Mouse (Mus musculus) T-helper 17 cell (primary cell): ENCODE results near the gene Rtbdn.

Source experiments
- in situ Hi-C, 2 experiments: fragments of 300-600 bp; cut with MboI, MseI; formaldehyde crosslinking; loops; 1 replicate in 1 of 2; 2 replicates in 1 of 2; pipeline ENCODE4 v1.15.1; 2025; ENCODE audit warnings: high pct_unique_total_duplicates in 2 of 2

The Rtbdn gene

DNA sequence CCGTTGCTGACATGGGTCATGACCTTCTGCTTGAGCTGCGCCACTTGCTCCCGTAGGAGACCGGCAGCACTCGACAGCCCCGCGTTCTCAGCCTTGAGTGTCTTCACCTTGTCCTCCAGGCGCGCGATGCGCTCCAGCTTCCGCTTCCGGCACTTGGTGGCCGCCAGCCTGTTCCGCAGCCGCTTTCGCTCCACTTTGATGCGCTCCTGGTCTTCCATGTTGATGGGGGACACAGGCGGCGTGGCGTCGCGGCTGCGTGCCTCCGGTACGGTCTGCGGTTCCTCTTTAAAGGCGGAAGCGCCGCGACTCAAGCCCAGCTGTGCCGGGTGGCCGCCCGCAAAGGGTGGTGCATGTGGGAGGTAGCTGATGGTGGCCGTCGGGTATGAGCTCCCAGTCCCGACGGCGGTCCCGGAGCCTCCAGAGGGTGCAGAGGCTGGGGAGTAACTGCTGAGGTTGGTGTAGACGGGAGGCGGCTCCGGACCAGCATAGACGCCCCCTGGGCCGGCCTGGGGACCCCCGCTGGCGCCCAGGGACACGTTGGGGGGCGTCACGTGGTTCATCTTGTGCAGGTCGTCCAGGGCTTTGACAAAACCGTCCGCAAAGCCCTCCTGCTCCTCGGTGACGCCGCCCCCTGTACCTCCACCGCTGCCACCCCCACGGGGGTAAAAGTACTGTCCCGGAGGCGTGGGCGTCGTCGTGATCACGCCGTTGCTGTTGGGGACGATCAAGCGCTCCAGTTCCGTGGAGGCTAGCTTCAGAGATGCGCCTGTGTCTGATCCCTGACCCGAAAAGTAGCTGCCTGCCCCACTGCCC, 30.9 kb downstream of the Rtbdn start:
- in situ Hi-C loops, result loop anchor here (5.0 to 10.0 kb wide), 4 partner anchors 50 to 1727 kb away; partner anchors contain the start of genes Asna1 (in 1 of the 2), Ier2 (in 1 of the 2) and Trir (in 1 of the 2)

DNA sequence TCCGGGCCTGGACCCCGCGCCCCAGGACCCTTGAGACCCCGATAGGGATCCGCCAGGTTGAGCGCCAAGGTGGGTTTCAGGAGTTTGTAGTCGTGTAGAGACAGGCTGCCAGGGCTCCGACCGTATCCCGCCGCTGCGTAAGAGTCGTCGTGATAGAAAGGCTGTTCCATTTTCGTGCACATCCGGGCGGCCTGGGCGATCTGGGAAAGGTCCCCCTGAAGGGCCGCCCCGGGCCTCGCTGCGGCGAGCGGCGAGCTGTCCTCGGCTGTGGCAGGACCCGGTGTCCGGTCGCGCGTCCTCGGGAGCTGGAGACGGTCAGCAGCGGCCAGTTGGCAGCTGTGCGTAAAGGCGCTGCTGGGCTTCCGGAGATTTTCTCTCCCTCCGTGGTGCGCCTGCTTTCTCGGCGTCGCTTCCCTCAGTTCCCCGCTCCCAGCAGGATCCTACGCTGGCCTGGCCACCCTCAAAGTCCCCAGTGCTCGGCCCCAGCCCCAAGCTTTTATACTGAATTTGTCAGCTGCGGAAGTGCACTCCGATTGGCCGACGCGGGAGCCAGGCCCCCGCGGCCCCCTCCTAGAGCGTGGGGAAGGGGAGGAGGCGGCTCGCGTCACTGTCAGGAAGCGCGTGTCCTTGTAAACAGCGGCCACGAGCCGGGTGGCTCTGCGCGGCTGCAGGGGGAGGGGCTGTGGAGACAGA, 31.6 kb downstream of the Rtbdn start, which contains the start of gene Junb:
Gene Junb (minus strand): TSS at position 471 of the 693 bp plus-strand sequence.
- in situ Hi-C loops, result loop anchor here (5.0 to 10.0 kb wide), 4 partner anchors 49 to 1726 kb away; partner anchors contain the start of genes Asna1 (in 1 of the 2), Ier2 (in 1 of the 2) and Trir (in 1 of the 2)

DNA sequence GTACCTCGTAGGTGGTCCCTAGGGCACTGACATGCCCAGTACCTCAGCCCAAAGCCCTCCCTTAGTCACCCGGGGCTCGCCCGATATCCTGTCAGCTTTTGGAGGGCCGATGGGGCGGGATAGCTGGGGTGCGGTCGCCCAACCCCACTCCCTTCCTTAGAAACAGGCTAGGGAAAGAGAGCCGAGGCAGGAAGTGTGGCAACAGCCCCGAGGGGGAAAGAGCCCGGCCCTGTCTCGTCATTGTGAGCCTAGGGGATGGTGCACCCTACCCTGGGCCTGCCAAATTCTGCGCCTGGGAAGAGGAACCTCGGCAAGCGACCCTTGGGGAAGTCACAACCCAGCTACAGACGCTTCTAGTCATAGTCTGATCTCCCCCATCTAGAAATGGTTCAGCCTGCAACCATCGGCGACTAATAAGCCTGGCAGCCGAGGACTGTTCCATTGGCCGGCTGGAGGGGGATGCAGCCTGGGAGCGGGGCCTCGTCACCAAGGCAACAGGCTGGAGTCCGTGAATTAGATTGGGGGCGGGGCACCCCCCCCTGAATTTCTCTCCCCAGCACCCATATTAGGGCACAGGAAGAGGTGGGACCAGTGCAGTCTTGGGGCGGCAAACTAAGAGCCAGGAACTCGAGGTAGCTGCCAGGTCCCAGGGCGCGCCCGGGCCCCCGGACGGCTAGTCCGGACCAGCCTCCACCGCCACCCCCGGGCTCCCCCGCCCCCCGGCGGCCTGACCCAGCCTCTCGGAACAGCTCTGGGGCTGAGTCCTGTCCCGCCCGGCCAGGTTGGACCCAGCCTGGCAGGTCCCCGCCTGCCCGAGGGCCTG, 33.0 kb downstream of the Rtbdn start:
- in situ Hi-C loops, result loop anchor here (5.0 to 10.0 kb wide), 4 partner anchors 47 to 1725 kb away; partner anchors contain the start of genes Asna1 (in 1 of the 2), Ier2 (in 1 of the 2) and Trir (in 1 of the 2)

DNA sequence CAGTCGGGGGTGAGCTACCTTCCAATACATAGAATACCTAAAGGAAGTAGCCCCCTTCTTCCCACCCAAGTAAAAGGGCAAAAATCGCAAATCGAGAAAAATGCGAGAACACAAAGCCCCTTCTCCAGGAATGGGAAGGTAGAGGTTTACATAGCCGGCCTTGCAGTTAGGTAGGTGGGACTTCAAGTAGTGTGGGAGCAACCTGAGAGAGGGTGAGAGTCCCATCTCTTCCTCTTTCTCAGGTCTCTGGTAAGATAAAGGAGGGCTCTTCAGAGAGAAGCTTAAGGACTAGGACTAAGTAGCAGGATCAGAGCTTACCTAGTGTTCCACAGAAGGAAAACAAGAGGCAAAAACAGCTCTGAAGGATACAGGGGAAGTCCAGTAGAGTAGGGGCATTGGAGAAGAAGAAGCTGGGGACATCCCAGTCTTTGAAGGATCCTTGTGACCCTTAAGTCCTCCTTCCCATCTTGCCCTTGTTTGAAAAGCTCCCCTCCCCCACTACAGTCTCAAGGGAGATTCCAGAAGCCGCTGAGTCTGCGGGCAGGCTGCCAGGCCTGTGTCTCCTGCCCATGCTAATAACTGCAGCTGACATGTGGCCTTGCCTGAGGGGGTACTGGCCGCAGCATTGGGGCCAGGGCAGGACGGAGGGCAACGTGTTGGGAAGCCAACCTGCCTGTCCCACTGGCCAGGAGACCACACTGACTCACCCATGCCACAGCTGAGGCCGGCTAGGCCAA, 34.0 kb downstream of the Rtbdn start:
- in situ Hi-C loops, result no loop called here

DNA sequence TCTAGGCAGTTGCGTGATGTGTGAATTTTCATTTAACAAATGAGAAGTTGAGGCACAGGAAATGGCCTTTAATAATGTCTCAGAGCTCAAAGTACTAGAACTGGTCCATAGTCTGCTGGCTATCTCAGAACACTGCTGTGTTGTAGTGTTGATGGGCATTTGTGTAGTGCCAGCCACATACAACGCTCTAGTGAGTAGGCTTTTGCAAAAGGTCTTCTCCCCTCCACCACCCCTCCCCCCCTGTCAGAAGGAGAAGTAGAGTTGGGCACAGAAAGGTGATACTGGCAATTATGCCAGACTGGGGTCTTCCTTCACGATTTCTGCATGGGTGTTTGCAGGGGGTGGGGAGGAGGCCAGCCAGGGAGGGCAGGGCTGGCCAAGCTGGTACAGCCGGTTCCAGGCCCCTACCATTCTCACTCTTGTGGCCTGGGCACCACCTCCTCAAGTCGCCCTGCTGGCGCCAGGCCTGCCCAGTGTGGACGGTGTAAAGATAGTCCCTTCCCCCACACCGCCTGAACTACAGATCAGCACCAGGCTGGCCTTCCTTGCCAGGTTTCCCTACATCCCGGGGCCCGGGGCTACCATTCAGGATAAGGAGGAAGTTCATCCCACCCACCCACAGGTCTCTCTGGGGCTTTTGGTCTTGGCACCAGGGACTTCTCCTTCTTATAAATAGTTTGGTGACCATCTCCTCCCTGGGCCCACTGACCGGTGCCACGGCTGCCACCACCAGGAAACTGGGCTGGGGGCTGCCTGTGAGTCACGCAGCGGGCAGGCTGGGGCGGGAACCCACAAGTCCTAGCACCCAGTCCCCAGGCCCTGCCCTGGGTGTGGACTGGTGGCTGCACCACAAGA, 35.1 kb downstream of the Rtbdn start:
- in situ Hi-C loops, result no loop called here

DNA sequence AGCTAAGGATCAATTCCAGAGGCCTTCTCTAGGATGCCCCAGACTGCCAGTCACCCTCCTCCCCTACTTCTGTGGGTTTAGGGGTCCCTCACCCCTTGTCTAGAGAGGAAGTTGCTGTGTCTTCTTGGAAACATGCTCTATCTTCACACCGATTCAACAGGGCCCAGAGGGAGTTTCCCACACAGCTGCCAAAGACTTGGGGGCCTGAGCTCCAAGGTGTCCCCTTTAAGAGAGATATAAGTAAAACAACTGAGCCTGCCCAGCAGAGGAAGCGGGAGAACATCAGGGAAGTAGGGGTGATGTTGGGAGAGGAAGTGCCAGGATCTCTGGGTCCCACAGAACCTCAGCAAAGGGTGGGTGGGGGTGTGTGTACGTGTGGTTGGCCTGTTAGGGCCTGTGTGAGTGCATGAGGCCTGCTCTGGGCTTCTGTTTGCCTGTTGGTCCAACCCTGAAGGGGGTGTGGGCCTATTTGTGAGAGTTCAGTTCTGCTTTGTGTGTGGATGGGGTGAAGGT, 35.8 kb downstream of the Rtbdn start:
- in situ Hi-C loops, result no loop called here

GRCm38 (mm10) chr8:84984294-84985048, 37.7 kb downstream of the Rtbdn start:
- in situ Hi-C loops, result no loop called here

GRCm38 (mm10) chr8:84985049-84985683, 38.4 kb downstream of the Rtbdn start:
- in situ Hi-C loops, result no loop called here

GRCm38 (mm10) chr8:84985684-84986378, 39.0 kb downstream of the Rtbdn start:
- in situ Hi-C loops, result no loop called here

GRCm38 (mm10) chr8:84986379-84986945, 39.7 kb downstream of the Rtbdn start:
- in situ Hi-C loops, result no loop called here

DNA sequence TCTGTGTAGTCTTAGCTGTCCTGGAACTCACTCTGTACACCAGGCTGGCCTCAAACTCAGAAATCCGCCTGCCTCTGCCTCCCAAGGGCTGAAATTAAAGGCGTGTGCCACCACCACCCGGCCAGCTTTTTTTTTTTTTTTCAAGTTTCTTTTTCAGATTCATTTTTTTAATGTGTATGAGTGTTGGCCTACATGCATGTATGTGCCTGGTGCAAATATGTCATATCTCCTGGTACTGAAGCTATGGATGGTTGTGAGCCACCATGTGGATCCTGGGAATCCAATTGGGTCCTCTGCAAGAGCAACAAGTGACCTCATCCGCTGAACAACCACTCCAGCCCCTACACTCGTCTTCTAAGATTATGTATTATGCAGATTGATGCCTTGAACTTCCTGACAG, 40.6 kb downstream of the Rtbdn start:
- in situ Hi-C loops, result no loop called here

DNA sequence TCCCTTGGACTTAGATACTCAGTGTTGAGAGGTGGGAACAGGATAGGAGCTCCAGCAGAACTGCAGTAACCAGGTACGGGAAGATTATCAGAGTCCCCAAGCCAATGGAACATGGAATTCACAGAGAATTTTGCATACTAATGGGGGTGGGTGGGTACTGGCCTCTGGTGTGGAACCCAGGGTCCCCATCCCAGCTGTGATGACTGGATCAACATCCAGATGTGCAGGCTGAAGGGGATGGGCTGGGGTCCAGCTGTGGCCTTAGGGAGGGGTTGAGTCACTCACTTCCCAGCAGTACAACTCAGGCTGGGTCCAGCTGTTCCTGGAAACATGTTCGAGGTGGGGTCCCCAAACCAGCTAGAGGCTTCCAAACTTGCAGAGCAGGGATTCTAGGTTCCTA, 41.1 kb downstream of the Rtbdn start:
- in situ Hi-C loops, result no loop called here

GRCm38 (mm10) chr8:84989311-84989731, 42.5 kb downstream of the Rtbdn start:
- in situ Hi-C loops, result no loop called here

DNA sequence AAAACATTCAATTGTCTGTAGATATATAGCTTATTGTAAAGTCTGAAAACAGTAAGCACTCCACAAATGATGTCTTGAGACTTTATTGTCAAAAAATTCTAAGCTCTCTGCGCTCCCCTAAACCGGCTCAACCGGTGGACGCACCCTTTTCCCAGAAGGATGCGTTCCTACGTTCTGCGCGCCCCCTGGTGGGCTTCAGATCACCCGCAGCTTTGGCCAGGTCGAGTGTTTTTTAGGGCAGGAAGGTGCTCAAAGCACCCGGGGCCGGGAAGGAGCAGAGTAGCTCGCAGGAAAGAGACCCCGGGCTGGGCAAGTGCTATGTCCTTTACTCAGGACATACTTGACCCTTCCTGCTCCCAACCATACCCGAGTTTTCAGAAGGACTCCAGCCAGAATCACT, 43.0 kb downstream of the Rtbdn start:
- in situ Hi-C loops, result loop anchor here in 1 of 2 experiments (5.0 kb wide), 1 partner anchor 33 kb away; no protein-coding TSS in a partner anchor

DNA sequence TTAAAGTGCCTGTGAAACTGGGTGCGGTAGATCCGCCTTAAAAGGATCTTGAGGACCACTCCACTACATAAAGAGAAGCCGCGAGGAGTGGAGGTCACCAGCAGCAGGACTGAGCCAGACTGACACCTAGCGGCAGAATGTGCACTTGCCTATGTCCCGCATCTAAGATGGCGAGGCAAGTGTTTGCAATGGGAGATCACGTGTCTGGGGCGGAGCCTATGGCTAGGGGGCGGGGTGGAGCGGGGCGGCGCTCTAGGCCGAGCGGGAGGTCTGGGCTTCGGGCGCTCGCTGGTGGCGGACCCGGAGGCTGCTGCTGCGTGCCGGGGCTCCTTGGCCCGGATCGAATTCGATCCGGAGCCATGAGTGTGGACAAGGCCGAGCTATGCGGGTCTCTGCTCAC, 43.6 kb downstream of the Rtbdn start, which contains the start of gene Hook2:
Gene Hook2 (plus strand): TSS at position 255 of the 400 bp plus-strand sequence.
- in situ Hi-C loops, result loop anchor here in 1 of 2 experiments (5.0 kb wide), 1 partner anchor 33 kb away; no protein-coding TSS in a partner anchor

GRCm38 (mm10) chr8:84990836-84991235, 44.0 kb downstream of the Rtbdn start:
- in situ Hi-C loops, result loop anchor here in 1 of 2 experiments (5.0 kb wide), 1 partner anchor 34 kb away; no protein-coding TSS in a partner anchor

DNA sequence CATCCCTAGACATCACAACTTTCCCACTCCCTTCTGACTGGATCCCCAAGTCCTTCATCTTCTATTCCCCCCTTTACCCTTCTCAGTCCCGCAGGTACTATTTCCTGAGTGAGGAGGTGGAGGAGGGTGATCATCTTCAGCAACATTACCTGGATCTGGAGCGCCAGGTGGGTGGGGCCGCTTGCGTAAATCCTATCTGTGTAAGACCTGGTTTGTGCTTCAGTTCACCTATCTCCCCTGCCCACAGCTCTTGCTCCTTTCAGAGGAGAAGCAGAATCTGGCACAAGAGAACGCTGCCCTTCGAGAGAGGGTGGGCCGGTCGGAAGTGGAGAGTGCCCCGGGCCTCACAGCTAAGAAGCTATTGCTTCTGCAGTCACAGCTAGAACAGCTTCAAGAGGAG, 47.6 kb downstream of the Rtbdn start:
- in situ Hi-C loops, result loop anchor here in 1 of 2 experiments (5.0 kb wide), 1 partner anchor 37 kb away; no protein-coding TSS in a partner anchor
